Mouse (Mus musculus) kidney, postnatal 4 days (tissue): ENCODE data around the gene Mucl3.
A peak's percentile ranks its signal among the peaks of the same experiment; 100 is the strongest.

Experiments used
- DNase-seq, 2 experiments: peaks; one replicate each; pipeline ENCODE4 v3.0.0; 2021; ENCODE audit warnings: mixed read lengths in 2 of 2

The Mucl3 gene

GRCm38 (mm10) chr17:35643609-35644236 lies at the start of gene Mucl3:
Gene Mucl3, minus strand, starts transcription at chr17:35643695.
- DNase-seq = no peak

DNA sequence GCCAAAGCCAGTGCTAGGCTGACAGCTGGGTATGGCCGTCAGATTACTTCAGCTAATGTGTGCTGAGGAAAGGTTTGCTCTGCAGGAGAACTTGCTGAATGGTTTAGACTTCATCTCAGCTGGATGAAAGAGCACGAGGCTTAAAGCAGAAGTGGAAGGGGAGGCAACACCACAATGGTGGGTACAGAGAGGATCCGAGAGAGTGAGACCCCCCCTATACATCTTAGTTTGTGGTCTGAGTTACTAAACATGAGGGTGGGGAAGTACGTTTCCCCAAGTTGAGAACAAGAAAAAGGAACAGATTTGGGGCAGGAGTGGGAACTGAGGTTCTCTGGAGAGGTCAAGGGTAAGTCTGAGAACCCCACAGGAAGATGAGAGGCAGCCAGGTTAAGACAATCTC lies 48.9 kb upstream of the Mucl3 start:
- no peak for DNase-seq

GRCm38 (mm10) chr17:35691811-35692210 lies 48.3 kb upstream of the Mucl3 start:
- no peak for DNase-seq

- DNase-seq = no peak
Measured at GRCm38 (mm10) chr17:35689936-35690645, 46.6 kb upstream of the Mucl3 start.

DNA sequence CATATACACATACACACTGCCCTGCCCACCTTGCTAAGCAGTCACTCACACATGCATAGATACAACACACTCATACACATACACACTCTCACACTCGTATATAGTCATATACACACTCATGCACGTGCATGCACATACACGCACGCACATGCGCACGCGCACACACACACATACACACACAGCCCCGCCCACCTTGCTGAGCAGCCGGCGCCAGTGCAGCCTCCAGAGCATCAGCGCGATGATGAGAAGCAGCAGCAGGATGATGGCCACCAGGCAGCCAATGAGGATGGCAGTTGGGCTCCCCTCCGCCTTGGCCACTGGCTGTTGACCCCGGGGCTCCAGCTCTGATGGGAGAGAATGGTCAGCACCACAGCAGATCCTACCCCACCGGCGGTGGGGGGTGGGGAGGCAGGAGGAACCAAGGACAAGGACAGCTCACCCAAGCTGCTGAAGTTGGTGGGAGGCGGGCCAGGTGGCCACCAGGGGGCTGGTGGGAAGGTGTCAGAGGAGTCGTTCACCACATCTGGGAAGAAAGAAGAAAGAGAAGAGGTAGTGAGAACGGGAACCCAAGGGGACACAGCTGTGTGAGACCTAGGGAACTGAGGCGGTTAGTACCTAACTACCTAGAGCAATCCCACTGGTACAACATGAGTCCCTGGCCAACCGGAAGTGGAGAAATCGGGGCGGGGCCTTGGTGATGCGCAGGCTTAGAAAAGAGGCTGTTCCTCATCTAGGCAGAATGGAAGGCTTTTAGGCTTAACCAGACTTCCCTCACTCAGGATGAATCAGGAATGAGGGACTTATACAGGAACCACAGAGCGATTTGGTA lies 45.1 kb upstream of the Mucl3 start:
- DNase-seq = peak in 1 of 2 experiments; percentile 33

GRCm38 (mm10) chr17:35685061-35685460 lies 41.6 kb upstream of the Mucl3 start:
- DNase-seq = no peak

GRCm38 (mm10) chr17:35681986-35682385 lies 38.5 kb upstream of the Mucl3 start:
- DNase-seq = no peak

DNA sequence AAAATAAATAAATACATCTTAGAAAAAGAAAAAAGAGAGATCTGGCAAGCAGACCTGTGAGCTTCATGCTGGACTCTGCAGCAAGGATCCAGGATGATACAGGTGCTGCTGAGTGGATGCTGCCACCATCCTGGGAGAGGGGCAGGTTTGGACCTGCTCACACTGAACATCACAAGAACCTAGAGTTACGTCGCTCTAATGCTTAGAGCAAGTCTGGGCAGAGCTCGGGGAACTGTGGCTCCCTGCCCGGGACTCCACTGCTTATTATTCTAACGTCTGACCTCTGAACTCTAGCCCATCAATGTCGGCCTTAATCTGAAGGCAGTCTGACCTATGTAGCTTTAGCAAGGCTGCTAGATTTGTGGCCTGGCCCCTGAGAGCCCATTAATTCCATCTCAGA lies 37.1 kb upstream of the Mucl3 start:
- DNase-seq = peak in 1 of 2 experiments; percentile 29

DNA sequence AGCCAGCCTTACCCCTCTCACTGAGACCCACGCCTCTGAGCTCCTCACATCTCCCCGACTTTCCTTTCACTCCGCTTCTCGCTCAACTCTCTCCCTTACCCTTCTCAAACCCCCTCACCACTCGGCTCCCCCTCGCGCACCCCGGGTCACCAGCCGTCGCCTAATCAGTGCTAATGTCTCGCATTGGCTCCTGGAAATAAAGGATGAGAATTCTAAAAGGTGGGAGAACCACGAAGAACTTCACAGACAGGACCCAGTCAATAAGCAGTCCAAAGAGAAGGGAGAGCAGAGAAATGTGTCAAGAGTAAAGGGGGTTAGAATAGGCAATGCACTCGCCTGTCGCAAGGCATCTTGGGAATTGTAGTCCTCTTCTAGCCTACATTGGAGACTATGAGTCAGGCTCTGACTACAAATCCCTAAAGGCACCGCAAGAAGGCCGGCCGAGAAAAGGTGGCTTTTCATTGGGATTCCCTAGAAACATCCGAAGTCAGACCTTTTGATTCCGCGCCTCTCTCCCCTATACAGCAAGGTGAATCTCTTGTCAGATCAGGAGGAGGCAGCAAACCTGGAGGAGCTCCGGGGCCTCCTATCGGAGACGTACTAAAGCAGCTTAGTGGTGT lies 30.0 kb upstream of the Mucl3 start, which contains the start of gene Gtf2h4:
Gene Gtf2h4, minus strand, starts transcription at position 324 of the 620 bp plus-strand sequence.
- DNase-seq = peak; percentile 84 to 90

DNA sequence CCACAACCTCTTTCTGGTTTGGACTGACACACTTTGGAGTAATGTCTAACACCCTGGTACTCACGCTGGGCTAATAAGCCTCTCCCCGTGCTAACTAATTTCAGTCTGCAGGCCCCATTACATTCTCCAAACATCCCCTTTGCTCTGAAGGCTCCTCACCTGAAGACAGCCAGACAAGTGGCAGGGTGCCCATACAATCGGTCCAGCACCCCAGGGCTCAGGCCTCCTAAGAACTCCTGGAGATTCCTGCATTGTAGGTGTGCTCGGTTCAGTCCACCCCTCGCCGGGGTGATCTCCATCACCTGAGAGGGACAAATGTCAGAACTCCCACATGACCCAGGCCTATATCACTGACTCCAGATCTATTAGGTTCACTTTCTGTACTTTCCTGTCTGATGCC lies 29.0 kb upstream of the Mucl3 start:
- DNase-seq = no peak

GRCm38 (mm10) chr17:35671846-35672245 lies 28.4 kb upstream of the Mucl3 start:
- DNase-seq = no peak

GRCm38 (mm10) chr17:35669731-35670130 lies 26.2 kb upstream of the Mucl3 start:
- DNase-seq = no peak

DNA sequence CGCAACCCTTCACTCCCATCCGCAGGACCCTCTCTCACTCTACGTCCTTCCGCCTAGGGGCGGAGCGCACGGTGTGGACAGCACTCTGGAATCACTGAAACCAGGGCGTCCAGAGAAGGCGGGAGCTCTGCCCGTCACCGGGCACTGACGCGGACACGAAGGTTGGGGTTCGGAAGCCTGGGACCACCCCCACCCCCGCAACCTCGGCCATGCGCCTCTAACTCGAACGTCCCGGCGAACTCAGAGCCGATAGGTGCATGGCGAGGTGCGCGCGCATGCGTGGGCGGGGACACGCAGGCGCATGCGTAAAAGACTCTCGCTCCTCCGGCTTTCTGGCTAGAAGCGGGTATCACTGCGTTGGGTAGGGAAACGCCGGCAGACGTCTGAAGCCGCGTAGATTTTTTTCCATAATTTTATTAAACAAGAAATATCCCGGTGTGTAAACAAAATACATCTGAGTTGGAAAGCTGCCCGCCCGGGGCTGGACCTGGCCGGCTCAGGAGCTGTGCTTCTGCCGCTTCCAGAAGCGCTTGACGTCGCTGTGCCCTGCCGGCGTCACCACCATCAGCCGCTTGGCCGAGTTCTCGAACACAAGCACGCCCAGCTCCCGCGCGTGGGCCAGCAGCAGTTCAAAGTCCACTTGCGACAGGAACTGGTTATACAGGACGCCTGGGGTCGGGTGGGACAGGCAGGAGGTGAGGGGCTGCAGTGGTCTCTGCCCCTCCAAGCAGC lies 24.0 kb upstream of the Mucl3 start, which contains the start of gene Vars2:
Gene Vars2, minus strand, starts transcription at position 259 of the 732 bp plus-strand sequence.
- DNase-seq = peak; percentile 98

DNA sequence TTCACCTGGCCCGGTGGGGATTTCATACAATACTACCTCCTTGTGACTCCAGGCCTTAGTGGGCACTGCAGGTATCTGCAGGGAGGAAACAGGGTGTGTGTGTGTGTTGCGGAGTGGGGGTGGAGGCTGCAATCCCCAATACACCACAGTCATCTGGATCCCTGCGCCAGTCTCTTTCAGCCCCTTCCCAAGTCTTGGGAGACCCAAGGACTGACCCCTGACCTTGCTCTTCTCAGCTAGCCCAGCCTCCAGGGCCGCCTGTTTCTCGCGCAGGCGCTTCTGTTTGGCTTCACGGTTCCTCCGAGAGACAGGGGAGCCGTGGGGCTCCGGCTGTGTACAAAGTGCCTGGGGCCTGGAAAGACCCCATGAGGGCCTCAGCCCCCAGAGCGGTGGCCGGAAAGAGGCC lies 23.4 kb upstream of the Mucl3 start:
- DNase-seq = peak; percentile 55 to 73

GRCm38 (mm10) chr17:35665957-35666515 lies 22.5 kb upstream of the Mucl3 start:
- peak; percentile 53 to 72 for DNase-seq

GRCm38 (mm10) chr17:35653086-35653485 lies 9.6 kb upstream of the Mucl3 start:
- no peak for DNase-seq

DNA sequence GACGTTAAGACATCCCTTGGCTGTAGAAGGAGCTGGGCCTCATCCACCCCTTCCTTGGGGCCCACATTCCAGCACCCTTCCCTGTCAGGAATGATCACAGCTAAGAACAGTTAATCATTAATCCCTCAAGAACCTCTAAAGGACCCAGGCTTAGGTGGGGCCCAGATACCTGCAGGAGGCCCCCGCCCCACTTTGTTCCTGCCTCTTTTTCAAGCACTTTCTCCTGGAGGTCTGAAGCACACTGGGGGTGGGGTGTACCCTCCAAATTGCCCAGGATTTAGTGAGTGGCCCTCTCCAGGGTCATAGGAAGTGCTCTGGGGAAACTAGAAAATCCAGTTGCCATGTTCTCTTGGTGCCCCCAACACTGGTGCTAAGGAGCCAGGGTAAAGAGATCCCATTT lies 5.9 kb upstream of the Mucl3 start:
- peak in 1 of 2 experiments; percentile 46 for DNase-seq

DNA sequence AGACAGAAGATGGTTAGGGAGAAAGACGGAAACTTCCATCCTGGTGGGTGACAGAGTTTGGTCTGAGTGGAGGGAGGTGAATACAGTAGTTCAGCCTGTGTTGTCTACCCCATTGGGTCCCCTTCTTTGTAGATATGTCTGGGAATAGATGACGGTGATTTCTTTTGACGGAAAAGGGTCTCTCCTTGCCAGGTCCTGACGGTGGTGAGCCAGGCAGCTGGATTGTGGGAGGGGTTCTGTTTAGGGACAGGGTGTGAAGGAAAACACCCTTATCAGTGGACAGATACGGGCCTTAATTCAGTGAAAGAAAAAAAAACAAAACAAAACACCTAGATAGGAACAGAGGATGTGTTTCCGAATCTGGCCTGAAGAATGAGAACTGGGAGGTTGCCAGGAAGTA lies 4.1 kb downstream of the Mucl3 start:
- no peak for DNase-seq

DNA sequence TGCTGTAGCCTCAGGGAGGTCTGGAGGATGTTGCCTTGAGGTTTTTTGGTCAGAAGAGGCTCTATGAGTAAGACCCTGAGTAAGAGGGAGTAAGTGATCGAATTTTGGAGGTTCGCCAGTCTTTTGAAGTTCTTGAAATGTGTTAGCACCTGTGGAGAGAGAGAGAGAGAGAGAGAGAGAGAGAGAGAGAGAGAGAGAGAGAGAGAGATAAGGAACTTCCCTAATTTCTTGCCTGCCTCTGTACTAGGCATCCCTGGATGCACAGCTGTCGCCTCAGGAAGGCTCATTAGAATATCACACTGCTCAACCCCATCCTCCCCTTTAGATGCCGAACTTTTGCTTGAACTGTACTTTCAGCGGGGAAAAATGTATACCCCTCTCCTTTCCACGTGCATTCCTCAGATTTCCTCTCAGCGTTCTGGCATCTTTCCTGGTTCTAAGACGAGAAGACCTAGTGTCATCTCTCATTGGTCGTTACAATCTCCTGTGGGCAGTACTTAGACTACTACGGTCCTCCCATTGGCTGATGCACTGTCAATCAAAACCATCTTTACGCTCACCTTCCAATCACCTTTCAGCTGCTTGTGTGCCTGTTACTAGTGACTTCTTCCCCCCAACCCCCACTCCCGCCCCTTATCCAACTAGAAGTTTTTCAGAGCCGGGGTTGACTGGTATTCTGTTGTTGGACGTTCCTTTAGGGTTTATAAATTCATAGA lies 4.9 kb downstream of the Mucl3 start:
- DNase-seq = peak; percentile 76 to 84

GRCm38 (mm10) chr17:35636363-35636762 lies 7.1 kb downstream of the Mucl3 start:
- peak; percentile 72 to 74 for DNase-seq

DNA sequence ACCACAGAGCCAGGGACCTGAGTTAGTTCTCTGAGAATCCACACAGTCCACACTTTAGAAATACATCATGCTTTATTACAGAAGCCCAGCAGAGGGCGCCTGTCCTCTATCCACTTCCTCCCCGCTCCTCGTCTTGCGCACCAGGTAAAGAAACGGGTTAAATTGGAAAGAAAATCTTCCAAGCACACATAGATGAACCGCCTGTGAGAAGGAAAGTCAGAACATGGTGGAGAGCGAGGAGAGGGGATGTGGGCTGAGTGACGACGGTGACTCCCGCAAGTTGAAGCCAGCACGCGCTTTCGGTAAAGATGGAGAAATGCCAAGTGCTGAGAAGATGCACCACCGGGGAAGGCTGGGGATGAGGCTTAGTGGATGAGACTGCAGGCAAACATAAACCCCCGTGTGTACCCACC lies 7.8 kb downstream of the Mucl3 start:
- peak; percentile 79 to 84 for DNase-seq
